Mouse (Mus musculus) layer of hippocampus, adult 2 months (tissue): ENCODE data around the gene Cetn4. TPM values are rescaled to one million over a fixed set of nuclear protein-coding genes. Genes with fewer than 3 reads are reported as not detected.

Experiments used
- DNase-seq, 2 experiments: peaks; one replicate each; pipeline ENCODE4 v3.0.0; 2022; ENCODE audit warnings: low spot score in 2 of 2
- H3K27ac ChIP-seq: fragments of 200-600 bp; 2 replicates; pipeline ENCODE4 v1.8.1; 2022
- H3K4me3 ChIP-seq: fragments of 200-600 bp; 2 replicates; pipeline ENCODE4 v1.8.1; 2022; ENCODE audit warnings: mild to moderate bottlenecking
- CTCF ChIP-seq: fragments of 200-600 bp; conservative IDR thresholded peaks from 2 replicates; pipeline ENCODE4 v1.8.1; 2022; ENCODE audit warnings: antibody characterized with exemption, mild to moderate bottlenecking, moderate library complexity
- total RNA-seq, 2 experiments: library from RNA; stranded (reverse); gene quantifications; 2 replicates each; pipeline ENCODE4 v1.2.3; 2021

Gene Cetn4
- total RNA-seq, 2 experiments from 2014 or later = 10.9 to 11.1 TPM

DNA sequence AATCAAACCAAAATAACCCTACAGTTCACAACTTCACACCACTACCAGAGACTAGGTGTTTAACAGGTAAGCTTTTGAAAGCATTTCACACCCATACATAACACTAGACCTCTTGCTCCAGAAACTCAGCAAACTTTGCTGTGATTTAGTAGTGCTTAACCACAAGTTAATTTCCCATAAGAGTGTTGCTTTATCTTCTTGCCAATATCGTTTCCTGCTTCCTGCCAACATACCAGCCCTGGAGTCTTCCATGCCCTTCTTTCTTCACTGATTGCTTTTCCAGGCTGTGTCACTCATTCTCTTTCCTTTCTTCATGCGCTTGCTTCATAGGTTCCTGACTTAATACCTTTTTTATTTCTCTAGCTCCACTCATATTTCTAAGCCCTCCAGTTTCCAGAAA lies 16.0 kb upstream of the Cetn4 start:
- no peak for TF ChIP-seq CTCF

GRCm38 (mm10) chr3:37326627-37327026 lies 14.1 kb upstream of the Cetn4 start:
- TF ChIP-seq CTCF = no peak
- Histone ChIP-seq H3K4me3 (no peak overlapping the region), H3K27ac (no peak overlapping the region)
- DNase-seq = no peak

More for the DNA sequence above, 16.0 kb upstream of the Cetn4 start:
- no peak for DNase-seq
- H3K27ac ChIP-seq = no peak overlapping the region
- no peak overlapping the region for H3K4me3 ChIP-seq

DNA sequence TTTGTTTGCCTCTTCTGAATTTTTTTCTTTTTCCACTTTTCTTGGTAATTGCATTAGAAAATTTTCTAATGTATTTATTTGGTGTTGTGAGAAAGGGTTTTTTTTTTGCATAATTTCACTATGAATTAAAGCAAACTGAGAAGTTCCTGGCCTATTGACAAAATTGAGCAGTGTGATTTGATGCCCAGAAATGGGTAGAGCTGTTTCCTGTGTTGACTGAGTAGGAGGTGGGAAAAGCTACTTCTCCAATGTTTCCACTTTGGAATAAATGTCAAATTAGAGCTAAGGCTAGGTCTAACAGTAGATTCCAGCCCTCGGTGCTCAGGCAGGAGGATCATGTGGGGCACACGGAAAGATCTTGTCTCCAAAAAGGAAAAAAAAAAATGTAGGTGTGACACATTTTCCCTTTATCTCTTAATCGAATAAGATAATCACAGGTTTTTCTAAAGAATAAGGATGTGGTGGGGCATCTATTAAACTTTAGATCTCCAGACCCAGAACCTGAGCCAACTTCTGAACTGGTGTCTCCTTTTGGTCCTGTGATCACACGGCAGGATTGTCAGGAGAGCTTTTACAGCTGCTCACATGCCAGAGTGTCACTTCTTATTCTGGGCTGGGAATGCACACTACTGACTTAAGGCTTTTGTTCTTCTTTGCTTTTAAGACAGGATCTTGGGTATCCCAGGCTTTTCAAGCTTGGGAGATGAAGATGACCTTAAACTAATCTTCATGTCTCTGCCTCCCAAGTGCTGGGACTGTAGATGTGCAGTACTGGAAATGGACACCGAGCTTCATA lies 13.0 kb upstream of the Cetn4 start:
- Histone ChIP-seq H3K4me3 (no peak overlapping the region), H3K27ac (no peak overlapping the region; the same call in 1 of the 2 replicates)
- DNase-seq = peak in 1 of 2 experiments; percentile 34
- 0 out of 2 replicates have a peak, but pooled peaks have one; percentile 2 for TF ChIP-seq CTCF

GRCm38 (mm10) chr3:37324310-37324709 lies 11.8 kb upstream of the Cetn4 start:
- no peak overlapping the region for H3K27ac ChIP-seq
- peak; percentile 77 for TF ChIP-seq CTCF
- H3K4me3 ChIP-seq = no peak overlapping the region
- DNase-seq = no peak

GRCm38 (mm10) chr3:37316233-37316632 lies 3.7 kb upstream of the Cetn4 start:
- no peak for DNase-seq
- no peak overlapping the region for H3K27ac ChIP-seq
- TF ChIP-seq CTCF = no peak

GRCm38 (mm10) chr3:37313371-37313770 lies 863 bp upstream of the Cetn4 start:
- TF ChIP-seq CTCF = no peak
- peak in 1 of 2 experiments; percentile 18 for DNase-seq

More at GRCm38 (mm10) chr3:37316233-37316632, 3.7 kb upstream of the Cetn4 start:
- no peak overlapping the region for H3K4me3 ChIP-seq

GRCm38 (mm10) chr3:37311897-37312369 lies 575 bp downstream of the Cetn4 start:
- DNase-seq = no peak
- TF ChIP-seq CTCF = no peak
- peak overlapping the region; percentile 86 for H3K4me3 ChIP-seq
- peak overlapping the region; percentile 96 for H3K27ac ChIP-seq

More at GRCm38 (mm10) chr3:37313371-37313770, 863 bp upstream of the Cetn4 start:
- peak overlapping the region; percentile 86 for H3K4me3 ChIP-seq
- H3K27ac ChIP-seq = peak overlapping the region; percentile 96; the same call in 1 of the 2 replicates

- no peak for DNase-seq
- no peak overlapping the region for H3K27ac ChIP-seq
Measured at GRCm38 (mm10) chr3:37303392-37304139, 8.9 kb downstream of the Cetn4 start.

DNA sequence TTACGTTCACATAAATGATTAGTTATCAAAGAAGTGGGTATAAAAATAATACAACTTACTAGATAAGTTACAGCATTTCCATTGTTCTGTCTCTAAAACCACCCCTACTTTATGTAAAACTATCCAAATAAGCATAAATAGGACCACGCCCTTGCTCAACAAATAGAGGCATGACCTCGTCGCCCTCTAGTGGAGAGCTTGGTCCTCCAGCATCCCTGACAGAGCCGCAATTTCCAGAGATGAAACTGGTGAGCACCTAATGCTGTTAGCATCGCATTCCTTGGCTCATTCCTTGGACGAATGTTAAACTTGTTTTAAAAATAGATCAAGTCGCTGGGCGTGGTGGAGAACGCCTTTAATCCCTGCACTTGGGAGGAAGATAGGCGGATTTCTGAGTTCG lies 9.8 kb downstream of the Cetn4 start:
- H3K4me3 ChIP-seq = no peak overlapping the region
- H3K27ac ChIP-seq = no peak overlapping the region
- DNase-seq = peak; percentile 16 to 59
- TF ChIP-seq CTCF = peak; percentile 86

More at GRCm38 (mm10) chr3:37303392-37304139, 8.9 kb downstream of the Cetn4 start:
- no peak overlapping the region for H3K4me3 ChIP-seq
- no peak for TF ChIP-seq CTCF

GRCm38 (mm10) chr3:37299470-37299869 lies 13.0 kb downstream of the Cetn4 start:
- TF ChIP-seq CTCF = no peak
- DNase-seq = no peak
- Histone ChIP-seq H3K27ac (no peak overlapping the region), H3K4me3 (no peak overlapping the region)

DNA sequence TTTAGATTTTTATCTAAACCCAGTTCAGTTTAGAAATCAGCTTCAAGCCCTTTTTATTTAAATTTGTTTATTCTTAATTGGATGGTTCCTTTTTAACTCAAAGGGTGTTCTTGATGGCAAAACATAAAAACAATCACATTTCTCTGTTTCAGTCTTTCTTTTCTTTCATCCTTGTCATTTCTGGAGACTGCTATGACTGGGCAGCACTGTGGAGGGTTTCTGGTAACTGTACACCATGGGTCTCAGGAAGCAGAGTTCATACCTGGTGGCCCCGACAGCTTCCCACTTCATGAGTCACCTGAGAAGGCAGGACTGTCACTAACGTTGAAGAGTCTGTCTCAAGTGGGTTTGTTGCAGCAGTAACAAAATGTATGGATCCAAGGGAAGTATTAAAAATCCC lies 19.9 kb downstream of the Cetn4 start:
- Histone ChIP-seq H3K27ac (no peak overlapping the region), H3K4me3 (no peak overlapping the region)
- no peak for TF ChIP-seq CTCF
- no peak for DNase-seq

DNA sequence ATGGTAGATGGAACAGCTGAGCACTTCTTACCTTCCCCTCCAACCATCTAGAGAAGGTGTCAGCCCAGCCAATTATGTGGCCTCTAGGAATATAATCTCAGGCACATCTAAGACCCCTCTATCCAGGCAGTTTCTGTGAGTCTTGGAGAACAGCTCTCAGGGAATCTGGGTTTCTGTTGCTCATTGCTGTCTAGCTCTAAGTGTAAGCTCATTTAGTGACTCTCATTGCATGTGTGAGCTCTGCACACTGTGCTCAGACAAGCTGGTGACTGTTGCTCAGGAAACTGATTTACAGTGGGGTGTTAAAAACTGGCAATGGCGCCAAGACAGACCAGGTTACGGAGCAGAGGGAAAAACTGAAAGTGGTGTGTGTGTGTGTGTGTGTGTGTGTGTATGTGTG lies 20.6 kb downstream of the Cetn4 start:
- TF ChIP-seq CTCF = no peak
- Histone ChIP-seq H3K4me3 (no peak overlapping the region), H3K27ac (peak overlapping the region; percentile 53; the same call in 1 of the 2 replicates)
- DNase-seq = no peak
